Mouse (Mus musculus) E14TG2a.4 (cell line): ENCODE data around the gene Cenpu.

Experiments
- CTCF ChIP-seq: conservative IDR thresholded peaks from 2 replicates; pipeline ENCODE4 v1.5.1; 2014; ENCODE audit warnings: low read length
- NANOG ChIP-seq: IDR thresholded peaks from 2 replicates; pipeline ENCODE4 v1.6.1; 2014; ENCODE audit warnings: borderline replicate concordance, low read length, mixed read lengths
- POU5F1 ChIP-seq: IDR thresholded peaks from 2 replicates; pipeline ENCODE4 v1.6.1; 2014; ENCODE audit warnings: low read length, borderline replicate concordance

GRCm38 (mm10) chr8:46612913-46613312 is 61.1 kb downstream of the Cenpu start:
- TF ChIP-seq CTCF: no peak
- no peak for TF ChIP-seq POU5F1
- TF ChIP-seq NANOG: no peak
